Mouse (Mus musculus) ES-Bruce4 (cell line): ENCODE data around the gene Kcnip1. TPM values are rescaled to one million over a fixed set of nuclear protein-coding genes. Genes with fewer than 3 reads are reported as not detected.

Experiments used
- H3K27ac ChIP-seq: 2 replicates; pipeline ENCODE4 v1.5.1; 2012; ENCODE audit warnings: low read length, inconsistent platforms; ENCODE audit not compliant: insufficient read depth
- H3K27me3 ChIP-seq: 2 replicates; pipeline ENCODE4 v1.6.1; 2012; ENCODE audit warnings: mild to moderate bottlenecking, low read length, inconsistent platforms; ENCODE audit not compliant: control insufficient read depth, poor library complexity, insufficient read depth, severe bottlenecking
- H3K36me3 ChIP-seq: 2 replicates; pipeline ENCODE4 v1.6.1; 2012; ENCODE audit warnings: inconsistent platforms, mild to moderate bottlenecking, low read length, moderate library complexity; ENCODE audit not compliant: control insufficient read depth, poor library complexity, insufficient read depth, severe bottlenecking
- H3K4me1 ChIP-seq: one replicate; pipeline ENCODE4 v1.8.1; 2011; ENCODE audit warnings: low read length; ENCODE audit not compliant: control insufficient read depth, insufficient read depth
- H3K4me3 ChIP-seq: 2 replicates; pipeline ENCODE4 v1.5.1; 2011; ENCODE audit warnings: low read depth, mild to moderate bottlenecking, low read length
- H3K9ac ChIP-seq: 2 replicates; pipeline ENCODE4 v1.6.1; 2012; ENCODE audit warnings: low read depth, mild to moderate bottlenecking, inconsistent platforms; ENCODE audit not compliant: poor library complexity, severe bottlenecking
- H3K9me3 ChIP-seq: replicated peaks from 2 replicates; pipeline ENCODE4 v1.6.1; 2012; ENCODE audit warnings: mild to moderate bottlenecking, low read length, inconsistent platforms; ENCODE audit not compliant: control insufficient read depth, poor library complexity, insufficient read depth, severe bottlenecking
- CTCF ChIP-seq: IDR thresholded peaks from one replicate; pipeline ENCODE4 v1.8.1; 2011; ENCODE audit warnings: low read depth, low read length
- EP300 ChIP-seq: IDR thresholded peaks from 2 replicates; pipeline ENCODE4 v1.6.1; 2011; ENCODE audit warnings: low read depth, low read length; ENCODE audit not compliant: insufficient read depth
- POLR2A ChIP-seq: IDR thresholded peaks from one replicate; pipeline ENCODE4 v1.8.1; 2011; ENCODE audit warnings: low read length; ENCODE audit not compliant: insufficient read depth
- polyA plus RNA-seq: library from polyadenylated mRNA; stranded (reverse); fragments of >200 nt; gene quantifications from 2 replicates; pipeline ENCODE4 v1.2.4, GENCODE M21; 2011; ENCODE audit warnings: low read depth; ENCODE audit not compliant: missing spikeins, insufficient read depth, insufficient read length

The Kcnip1 gene
- polyA plus RNA-seq, 1 experiment: not detected

DNA sequence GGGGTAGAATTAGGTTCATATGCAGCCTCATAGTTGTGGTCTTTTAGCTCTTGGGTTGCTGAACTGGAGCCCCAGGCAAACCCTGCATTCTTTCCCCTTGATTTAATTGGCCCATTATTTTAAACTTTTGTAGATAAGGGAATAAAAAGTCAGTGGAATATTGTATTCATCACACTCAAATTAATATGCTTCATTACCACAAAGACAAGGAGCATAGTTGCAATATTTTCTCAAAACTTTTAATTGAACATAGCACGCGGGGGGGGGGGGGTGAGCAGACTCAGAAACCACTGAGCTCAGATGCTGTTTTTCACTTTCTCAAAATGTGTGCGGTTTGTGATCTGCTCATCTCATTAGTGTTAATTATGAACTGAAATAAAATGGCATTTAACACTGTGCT is 302.8 kb downstream of the Kcnip1 start:
- Histone ChIP-seq H3K36me3 (no peaks in the 10 kb centered on the region), H3K4me1 (no peaks in the 10 kb centered on the region), H3K9ac (no peak overlapping the region), H3K27ac (no peak overlapping the region), H3K9me3 (no peaks in the 10 kb centered on the region), H3K27me3 (no peaks in the 10 kb centered on the region), H3K4me3 (no peak overlapping the region)
- TF ChIP-seq POLR2A (no peak), CTCF (no peak), EP300 (no peak)

GRCm38 (mm10) chr11:33685904-33686303 is 307.0 kb downstream of the Kcnip1 start:
- Histone ChIP-seq H3K4me1 (no peaks in the 10 kb centered on the region), H3K27ac (no peak overlapping the region), H3K4me3 (no peak overlapping the region), H3K36me3 (no peaks in the 10 kb centered on the region), H3K27me3 (no peaks in the 10 kb centered on the region), H3K9me3 (no peaks in the 10 kb centered on the region; the same call in 1 of the 2 replicates), H3K9ac (no peak overlapping the region)
- TF ChIP-seq CTCF (no peak), POLR2A (no peak), EP300 (no peak)

DNA sequence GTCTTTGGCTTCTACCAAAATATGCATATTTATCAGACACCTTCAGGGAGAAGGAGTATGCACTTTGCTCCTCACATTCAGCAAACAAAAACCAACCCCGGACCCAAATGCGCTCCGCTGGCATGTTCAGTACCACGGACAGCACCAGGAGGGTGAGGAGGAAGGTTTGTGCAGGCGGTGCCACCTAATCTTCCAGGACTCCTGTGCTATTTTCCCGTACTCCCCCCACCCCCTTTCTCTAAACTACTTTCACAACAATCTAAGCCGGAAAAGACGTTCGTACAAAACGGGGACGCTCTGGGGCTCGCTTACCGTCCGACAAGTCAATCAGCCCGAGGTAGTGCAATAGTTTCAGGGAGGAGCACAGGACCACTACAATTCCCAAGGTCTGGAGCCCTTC is 312.8 kb downstream of the Kcnip1 start:
- Histone ChIP-seq H3K4me3 (no peak overlapping the region), H3K9ac (no peak overlapping the region), H3K4me1 (no peaks in the 10 kb centered on the region), H3K27ac (no peak overlapping the region), H3K36me3 (no peaks in the 10 kb centered on the region), H3K9me3 (no peaks in the 10 kb centered on the region; the same call in 1 of the 2 replicates), H3K27me3 (no peaks in the 10 kb centered on the region)
- 0 out of 2 replicates have a peak, but pooled peaks have one; percentile 11 for TF ChIP-seq EP300
- no peak for TF ChIP-seq POLR2A
- no peak for TF ChIP-seq CTCF

DNA sequence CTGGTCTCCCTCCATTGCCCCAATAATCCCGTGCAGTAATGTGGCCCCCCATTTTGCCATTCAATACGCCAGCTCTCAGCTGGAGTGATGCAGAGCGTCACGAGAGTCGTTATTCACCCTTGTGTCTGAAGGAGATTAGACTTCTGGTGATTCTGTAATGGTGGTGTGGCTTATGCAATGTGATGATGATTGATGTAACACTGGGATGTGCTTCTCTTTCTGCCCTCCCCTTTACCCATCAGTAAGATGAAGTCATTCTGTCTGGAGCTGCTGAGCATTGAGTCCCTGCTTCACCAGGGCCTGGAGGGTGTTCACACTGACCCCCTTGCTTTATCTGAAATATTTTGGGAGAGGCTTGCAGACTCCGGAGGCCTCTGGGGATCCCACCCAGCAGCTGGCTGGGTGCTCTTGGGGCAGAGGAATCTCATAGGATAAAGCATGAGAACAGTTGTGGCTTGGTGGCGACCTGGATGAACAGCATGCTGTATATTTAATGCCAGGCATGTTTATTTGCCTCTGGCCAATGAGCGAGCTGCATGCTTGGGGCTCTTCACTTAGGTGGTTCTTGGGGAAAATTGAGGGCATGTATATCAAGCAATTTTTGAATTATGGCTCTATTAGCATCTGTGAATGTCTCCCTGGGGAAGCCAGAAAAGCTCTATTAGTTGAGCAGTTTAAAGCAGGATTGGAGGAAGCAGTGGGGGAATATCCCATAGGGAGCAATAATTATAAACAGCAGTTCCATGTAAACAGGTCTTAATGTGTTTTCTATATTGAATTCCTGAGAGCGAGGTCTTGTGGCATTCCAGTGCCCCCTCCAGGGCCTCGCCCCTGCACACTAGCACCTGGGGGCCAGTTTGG is 322.6 kb downstream of the Kcnip1 start:
- H3K27me3 ChIP-seq: no peaks in the 10 kb centered on the region; the same call in 1 of the 2 replicates
- H3K9ac ChIP-seq: no peak overlapping the region
- no peaks in the 10 kb centered on the region for H3K4me1 ChIP-seq
- H3K9me3 ChIP-seq: no peaks in the 10 kb centered on the region
- TF ChIP-seq EP300 (no peak), POLR2A (no peak), CTCF (no peak)
- no peak overlapping the region for H3K4me3 ChIP-seq
- H3K27ac ChIP-seq: no peak overlapping the region
- H3K36me3 ChIP-seq: no peaks in the 10 kb centered on the region

GRCm38 (mm10) chr11:33668376-33668775 is 324.6 kb downstream of the Kcnip1 start:
- Histone ChIP-seq H3K9me3 (no peaks in the 10 kb centered on the region), H3K27me3 (no peaks in the 10 kb centered on the region; the same call in 1 of the 2 replicates), H3K9ac (no peak overlapping the region), H3K36me3 (no peaks in the 10 kb centered on the region), H3K4me3 (no peak overlapping the region), H3K27ac (no peak overlapping the region), H3K4me1 (no peaks in the 10 kb centered on the region)
- TF ChIP-seq CTCF (no peak), EP300 (no peak), POLR2A (no peak)

DNA sequence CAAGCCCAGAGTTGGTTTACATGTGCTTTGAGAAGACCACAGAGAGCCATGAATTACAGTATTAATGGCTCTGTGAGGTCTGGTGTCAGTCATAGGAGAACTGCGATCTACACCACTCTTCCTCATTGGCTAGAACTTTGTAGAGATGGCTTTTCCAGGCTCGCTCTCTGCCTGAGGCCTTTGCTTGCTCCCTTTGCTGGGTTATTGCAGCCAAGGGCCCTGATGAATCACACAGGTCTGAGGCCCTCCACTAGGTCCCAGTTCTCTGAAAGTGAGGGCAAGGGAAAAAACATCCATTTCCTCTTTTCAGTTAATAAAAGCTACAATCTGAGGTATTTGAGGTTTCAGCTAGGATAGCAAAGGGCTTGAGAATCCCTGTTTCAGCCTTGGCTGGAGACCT is 329.4 kb downstream of the Kcnip1 start:
- Histone ChIP-seq H3K27ac (no peak overlapping the region), H3K27me3 (no peaks in the 10 kb centered on the region), H3K9ac (no peak overlapping the region), H3K4me3 (no peak overlapping the region), H3K4me1 (no peaks in the 10 kb centered on the region), H3K9me3 (no peaks in the 10 kb centered on the region), H3K36me3 (no peaks in the 10 kb centered on the region)
- TF ChIP-seq POLR2A (no peak), CTCF (no peak), EP300 (no peak)
